Mouse (Mus musculus) intestine, embryonic 15.5 days (tissue): ENCODE results near the gene Uckl1. TPM values are rescaled to one million over a fixed set of nuclear protein-coding genes. Genes with fewer than 3 reads are reported as not detected.

Source experiments
- ATAC-seq: fragments of 200-750 bp; cut with Nextera tagmentation; 2 replicates; pipeline ENCODE4 v1.8.0; 2017; ENCODE audit warnings: moderate TSS enrichment, moderate library complexity
- H3K27ac ChIP-seq: fragments of 300-500 bp; sonication (generic); 2 replicates; pipeline ENCODE4 v1.5.1; 2015; ENCODE audit warnings: mild to moderate bottlenecking, inconsistent platforms
- H3K27me3 ChIP-seq: fragments of 300-500 bp; sonication (generic); replicated peaks from 2 replicates; pipeline ENCODE4 v1.6.1; 2015; ENCODE audit warnings: inconsistent platforms
- H3K36me3 ChIP-seq: fragments of 300-500 bp; sonication (generic); 2 replicates; pipeline ENCODE4 v1.6.1; 2015; ENCODE audit warnings: inconsistent platforms
- H3K4me1 ChIP-seq: fragments of 300-500 bp; sonication (generic); replicated peaks from 2 replicates; pipeline ENCODE4 v1.6.1; 2015; ENCODE audit warnings: inconsistent platforms
- H3K4me2 ChIP-seq: fragments of 300-500 bp; sonication (generic); replicated peaks from 2 replicates; pipeline ENCODE4 v1.6.1; 2015; ENCODE audit warnings: mild to moderate bottlenecking, inconsistent platforms
- H3K4me3 ChIP-seq: fragments of 300-500 bp; sonication (generic); replicated peaks from 2 replicates; pipeline ENCODE4 v1.5.1; 2015; ENCODE audit warnings: inconsistent platforms
- H3K9ac ChIP-seq: fragments of 300-500 bp; sonication (generic); 2 replicates; pipeline ENCODE4 v1.6.1; 2015; ENCODE audit warnings: inconsistent platforms
- H3K9me3 ChIP-seq: fragments of 300-500 bp; sonication (generic); 2 replicates; pipeline ENCODE4 v1.6.1; 2016; ENCODE audit warnings: inconsistent platforms
- WGBS: fragments of 180-500 bp; shearing (Covaris S2); methylation state at CpG from one replicate; pipeline ENCODE4 v1.1.7; 2015; 5-methylcytosine and 5-hydroxymethylcytosine counted together
- polyA plus RNA-seq: library from polyadenylated mRNA; unstranded; fragments of >200 nt; fragmentation: Nextera tagmentation; extraction: Ambion mirVana; gene quantifications from 2 replicates; pipeline ENCODE4 v1.2.1, GENCODE M21; 2015

Uckl1 gene
- polyA plus RNA-seq, 1 experiment from 2014 or later, result 57.4 TPM

- Histone ChIP-seq H3K4me2 (peak overlapping the region; percentile 13), H3K9ac (peak overlapping the region; percentile 23), H3K4me3 (no peak overlapping the region), H3K27me3 (no peaks in the 10 kb centered on the region), H3K27ac (no peak overlapping the region), H3K9me3 (no peaks in the 10 kb centered on the region), H3K4me1 (peaks cover 28% of the 10 kb centered on the region), H3K36me3 (peaks cover 5% of the 10 kb centered on the region; the same call in 1 of the 2 replicates)
- ATAC-seq, result no peak
- 28% methylated on average over 5 of the region's 5 CpGs for WGBS
Measured at GRCm38 (mm10) chr2:181578790-181579618, 5.7 kb downstream of the Uckl1 start.

- H3K36me3 ChIP-seq, result 0 out of 2 replicates have a peak, but pooled peaks cover 4% of the 10 kb centered on the region
- no peak overlapping the region for H3K9ac ChIP-seq
- no peak overlapping the region for H3K27ac ChIP-seq
- no peak for ATAC-seq
- 73% methylated on average over 7 of the region's 7 CpGs for WGBS
- H3K4me2 ChIP-seq, result no peak overlapping the region
- H3K27me3 ChIP-seq, result no peaks in the 10 kb centered on the region
- H3K4me1 ChIP-seq, result peaks cover 28% of the 10 kb centered on the region
- no peak overlapping the region for H3K4me3 ChIP-seq
- no peaks in the 10 kb centered on the region for H3K9me3 ChIP-seq
Measured at GRCm38 (mm10) chr2:181577981-181578581, 6.6 kb downstream of the Uckl1 start.

GRCm38 (mm10) chr2:181577126-181577525 is 7.6 kb downstream of the Uckl1 start:
- no peak overlapping the region for H3K4me2 ChIP-seq
- WGBS, result 64% methylated on average over 2 of the region's 2 CpGs
- no peak overlapping the region for H3K27ac ChIP-seq
- H3K27me3 ChIP-seq, result no peaks in the 10 kb centered on the region
- H3K4me1 ChIP-seq, result peaks cover 23% of the 10 kb centered on the region
- no peak for ATAC-seq
- H3K9me3 ChIP-seq, result no peaks in the 10 kb centered on the region
- H3K36me3 ChIP-seq, result peaks cover 7% of the 10 kb centered on the region; the same call in 1 of the 2 replicates
- no peak overlapping the region for H3K9ac ChIP-seq
- H3K4me3 ChIP-seq, result no peak overlapping the region

GRCm38 (mm10) chr2:181576613-181577012 is 8.1 kb downstream of the Uckl1 start:
- WGBS, result 86% methylated on average over 2 of the region's 2 CpGs
- no peak overlapping the region for H3K27ac ChIP-seq
- no peak overlapping the region for H3K9ac ChIP-seq
- H3K4me1 ChIP-seq, result peaks cover 22% of the 10 kb centered on the region
- ATAC-seq, result no peak
- no peaks in the 10 kb centered on the region for H3K9me3 ChIP-seq
- peaks cover 8% of the 10 kb centered on the region; the same call in 1 of the 2 replicates for H3K36me3 ChIP-seq
- H3K4me2 ChIP-seq, result no peak overlapping the region
- no peaks in the 10 kb centered on the region for H3K27me3 ChIP-seq
- no peak overlapping the region for H3K4me3 ChIP-seq

GRCm38 (mm10) chr2:181574921-181575545 is 9.7 kb downstream of the Uckl1 start:
- no peak overlapping the region for H3K4me3 ChIP-seq
- H3K9me3 ChIP-seq, result no peaks in the 10 kb centered on the region
- ATAC-seq, result no peak
- H3K9ac ChIP-seq, result no peak overlapping the region
- no peaks in the 10 kb centered on the region for H3K27me3 ChIP-seq
- peaks cover 14% of the 10 kb centered on the region for H3K4me1 ChIP-seq
- 94% methylated on average over 7 of the region's 7 CpGs for WGBS
- no peak overlapping the region for H3K4me2 ChIP-seq
- no peak overlapping the region for H3K27ac ChIP-seq
- H3K36me3 ChIP-seq, result peaks cover 8% of the 10 kb centered on the region; the same call in 1 of the 2 replicates

- WGBS, result 87% methylated on average over 9 of the region's 9 CpGs
- Histone ChIP-seq H3K4me2 (no peak overlapping the region), H3K9ac (no peak overlapping the region), H3K27ac (no peak overlapping the region), H3K4me1 (peaks cover 4% of the 10 kb centered on the region), H3K4me3 (no peak overlapping the region), H3K36me3 (peaks cover 8% of the 10 kb centered on the region; the same call in 1 of the 2 replicates), H3K9me3 (no peaks in the 10 kb centered on the region), H3K27me3 (no peaks in the 10 kb centered on the region)
- no peak for ATAC-seq
Measured at GRCm38 (mm10) chr2:181573961-181574360, 10.7 kb downstream of the Uckl1 start.

- ATAC-seq, result no peak
- Histone ChIP-seq H3K9ac (no peak overlapping the region), H3K9me3 (no peaks in the 10 kb centered on the region), H3K4me1 (no peaks in the 10 kb centered on the region), H3K4me3 (no peak overlapping the region), H3K27ac (no peak overlapping the region), H3K4me2 (no peak overlapping the region), H3K27me3 (no peaks in the 10 kb centered on the region), H3K36me3 (peaks cover 8% of the 10 kb centered on the region; the same call in 1 of the 2 replicates)
- 94% methylated on average over 15 of the region's 15 CpGs for whole genome bisulfite sequencing
Measured at GRCm38 (mm10) chr2:181572921-181573920, 11.5 kb downstream of the Uckl1 start.

GRCm38 (mm10) chr2:181571941-181572670 is 12.6 kb downstream of the Uckl1 start:
- H3K27me3 ChIP-seq, result no peaks in the 10 kb centered on the region
- H3K36me3 ChIP-seq, result peaks cover 8% of the 10 kb centered on the region; the same call in 1 of the 2 replicates
- H3K4me3 ChIP-seq, result no peak overlapping the region
- no peaks in the 10 kb centered on the region for H3K9me3 ChIP-seq
- no peak for ATAC-seq
- no peak overlapping the region for H3K9ac ChIP-seq
- 89% methylated on average over 11 of the region's 11 CpGs for WGBS
- no peak overlapping the region for H3K4me2 ChIP-seq
- no peak overlapping the region for H3K27ac ChIP-seq
- H3K4me1 ChIP-seq, result no peaks in the 10 kb centered on the region

GRCm38 (mm10) chr2:181570921-181571595 is 13.6 kb downstream of the Uckl1 start:
- WGBS, result 69% methylated on average over 6 of the region's 6 CpGs
- ATAC-seq, result no peak
- Histone ChIP-seq H3K4me2 (no peak overlapping the region), H3K9me3 (no peaks in the 10 kb centered on the region), H3K27me3 (no peaks in the 10 kb centered on the region), H3K36me3 (peaks cover 8% of the 10 kb centered on the region; the same call in 1 of the 2 replicates), H3K4me1 (no peaks in the 10 kb centered on the region), H3K4me3 (no peak overlapping the region), H3K27ac (no peak overlapping the region), H3K9ac (no peak overlapping the region)

GRCm38 (mm10) chr2:181570375-181570774 is 14.3 kb downstream of the Uckl1 start:
- H3K9me3 ChIP-seq, result no peaks in the 10 kb centered on the region
- no peaks in the 10 kb centered on the region for H3K27me3 ChIP-seq
- no peaks in the 10 kb centered on the region for H3K4me1 ChIP-seq
- 88% methylated on average over 8 of the region's 8 CpGs for WGBS
- no peak overlapping the region for H3K4me3 ChIP-seq
- no peak overlapping the region for H3K9ac ChIP-seq
- H3K36me3 ChIP-seq, result peaks cover 8% of the 10 kb centered on the region; the same call in 1 of the 2 replicates
- H3K27ac ChIP-seq, result no peak overlapping the region
- no peak for ATAC-seq
- no peak overlapping the region for H3K4me2 ChIP-seq
